Mouse (Mus musculus) midbrain, embryonic 13.5 days (tissue): ENCODE measurements at regions not wholly inside any gene's neighbourhood (a gene's known extent, or its start where the extent isn't known, plus 50 kb on each side); places are given as distances from the start of the nearest gene placed in this dataset.

ENCODE experiments used
- ATAC-seq: fragments of 200-750 bp; cut with Nextera tagmentation; 2 replicates; pipeline ENCODE4 v1.8.0; 2017; ENCODE audit warnings: mild to moderate bottlenecking, moderate TSS enrichment, moderate library complexity
- H3K27ac ChIP-seq: fragments of 300-500 bp; sonication (generic); 2 replicates; pipeline ENCODE4 v1.5.1; 2015; ENCODE audit warnings: inconsistent platforms, mild to moderate bottlenecking, moderate library complexity
- H3K27me3 ChIP-seq: fragments of 300-500 bp; sonication (generic); 2 replicates; pipeline ENCODE4 v1.6.1; 2015; ENCODE audit warnings: mild to moderate bottlenecking, inconsistent platforms
- H3K36me3 ChIP-seq: fragments of 300-500 bp; sonication (generic); 2 replicates; pipeline ENCODE4 v1.6.1; 2015; ENCODE audit warnings: mild to moderate bottlenecking, inconsistent platforms
- H3K4me1 ChIP-seq: fragments of 300-500 bp; sonication (generic); replicated peaks from 2 replicates; pipeline ENCODE4 v1.6.1; 2015; ENCODE audit warnings: inconsistent platforms
- H3K4me2 ChIP-seq: fragments of 300-500 bp; sonication (generic); replicated peaks from 2 replicates; pipeline ENCODE4 v1.6.1; 2015; ENCODE audit warnings: moderate library complexity, mild to moderate bottlenecking, inconsistent platforms
- H3K4me3 ChIP-seq: fragments of 300-500 bp; sonication (generic); replicated peaks from 2 replicates; pipeline ENCODE4 v1.5.1; 2015; ENCODE audit warnings: mild to moderate bottlenecking, inconsistent platforms
- H3K9ac ChIP-seq: fragments of 300-500 bp; sonication (generic); replicated peaks from 2 replicates; pipeline ENCODE4 v1.6.1; 2015; ENCODE audit warnings: mild to moderate bottlenecking, inconsistent platforms
- H3K9me3 ChIP-seq: fragments of 300-500 bp; sonication (generic); 2 replicates; pipeline ENCODE4 v1.6.1; 2016; ENCODE audit warnings: mild to moderate bottlenecking, inconsistent platforms
- WGBS: fragments of 180-500 bp; shearing (Covaris S2); methylation state at CpG from one replicate; pipeline ENCODE4 v1.1.7; 2015; 5-methylcytosine and 5-hydroxymethylcytosine counted together

- no peak overlapping the region for H3K27ac ChIP-seq
- H3K36me3 ChIP-seq: no peaks in the 10 kb centered on the region
- H3K27me3 ChIP-seq: no peaks in the 10 kb centered on the region
- no peak for ATAC-seq
- H3K4me2 ChIP-seq: no peak overlapping the region
- no peaks in the 10 kb centered on the region for H3K4me1 ChIP-seq
- H3K9me3 ChIP-seq: no peaks in the 10 kb centered on the region
- H3K9ac ChIP-seq: no peak overlapping the region
- H3K4me3 ChIP-seq: no peak overlapping the region
- 90% methylated on average over 3 of the region's 3 CpGs for WGBS
These were observed 97.0 kb upstream of the Mamld1 start for GRCm38 (mm10) chrX:70953022-70953421.
